Mouse (Mus musculus) cerebellum, postnatal 14 days (tissue): ENCODE measurements at regions not wholly inside any gene's neighbourhood (a gene's known extent, or its start where the extent isn't known, plus 50 kb on each side); places are given as distances from the start of the nearest gene placed in this dataset.

Experiments used
- DNase-seq, 2 experiments: peaks; one replicate each; pipeline ENCODE4 v3.0.0; 2021; ENCODE audit warnings: mixed read lengths in 2 of 2

DNA sequence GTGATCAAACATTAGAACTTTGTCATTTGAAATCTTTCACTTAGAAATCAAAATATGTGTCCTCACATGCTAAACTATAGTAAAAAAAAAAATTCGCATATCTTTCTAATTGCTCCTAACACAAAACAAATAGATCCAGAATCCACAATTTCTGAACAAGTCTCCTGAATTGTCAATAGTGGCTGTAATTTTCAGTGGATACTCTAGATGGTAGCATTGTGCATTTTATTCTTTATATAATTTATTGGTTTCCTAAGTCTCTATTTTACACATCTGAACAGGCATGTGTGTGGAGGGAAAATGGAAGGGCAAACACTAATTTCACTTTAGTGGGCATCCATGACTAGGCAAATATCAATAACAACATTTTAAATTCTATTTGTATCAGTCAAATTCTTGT is 63.7 kb upstream of the Tnmd start:
- DNase-seq: no peak

DNA sequence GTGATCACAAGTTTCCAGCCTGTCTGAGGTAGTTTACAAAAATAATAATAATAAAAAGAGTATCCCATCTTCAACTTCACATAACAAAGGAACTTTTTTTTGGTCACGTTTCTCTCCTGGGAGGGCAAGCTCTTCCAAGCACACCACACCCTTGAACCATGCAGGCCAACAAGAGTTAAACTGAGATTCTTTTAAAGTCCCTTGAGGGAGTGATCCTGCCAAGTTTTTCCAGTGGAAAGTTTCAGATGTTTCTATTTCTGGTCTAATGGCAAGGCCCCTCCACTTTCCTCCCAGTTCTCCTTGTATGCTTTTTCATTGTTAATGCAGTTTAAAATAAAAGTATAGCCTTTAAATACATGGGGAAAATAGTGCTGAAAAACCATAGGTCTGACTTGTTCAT is 65.2 kb upstream of the Pcdh19 start:
- DNase-seq: no peak

- peak in 1 of 2 experiments; percentile 0 for DNase-seq
Observed at GRCm38 (mm10) chrX:133752232-133752631, 63.4 kb upstream of the Pcdh19 start.

DNA sequence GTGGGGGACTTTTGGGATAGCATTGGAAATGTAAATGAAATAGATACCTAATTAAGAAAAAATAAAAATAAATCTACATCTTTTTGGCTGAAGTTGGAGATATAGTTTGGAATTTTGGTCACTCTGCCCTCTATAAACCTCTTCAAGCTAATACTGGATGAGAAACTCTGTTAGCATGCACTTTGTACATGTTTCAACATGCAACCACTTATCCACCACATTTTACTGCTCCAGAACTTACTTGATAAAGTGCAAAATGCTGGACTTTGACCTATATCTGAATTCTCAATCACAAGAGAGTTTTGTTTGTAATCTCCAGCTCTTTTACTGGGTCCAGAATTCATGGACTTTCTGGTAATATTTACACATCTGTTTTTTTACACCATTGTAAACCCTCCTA is 54.7 kb upstream of the Pcdh19 start:
- DNase-seq: no peak

DNA sequence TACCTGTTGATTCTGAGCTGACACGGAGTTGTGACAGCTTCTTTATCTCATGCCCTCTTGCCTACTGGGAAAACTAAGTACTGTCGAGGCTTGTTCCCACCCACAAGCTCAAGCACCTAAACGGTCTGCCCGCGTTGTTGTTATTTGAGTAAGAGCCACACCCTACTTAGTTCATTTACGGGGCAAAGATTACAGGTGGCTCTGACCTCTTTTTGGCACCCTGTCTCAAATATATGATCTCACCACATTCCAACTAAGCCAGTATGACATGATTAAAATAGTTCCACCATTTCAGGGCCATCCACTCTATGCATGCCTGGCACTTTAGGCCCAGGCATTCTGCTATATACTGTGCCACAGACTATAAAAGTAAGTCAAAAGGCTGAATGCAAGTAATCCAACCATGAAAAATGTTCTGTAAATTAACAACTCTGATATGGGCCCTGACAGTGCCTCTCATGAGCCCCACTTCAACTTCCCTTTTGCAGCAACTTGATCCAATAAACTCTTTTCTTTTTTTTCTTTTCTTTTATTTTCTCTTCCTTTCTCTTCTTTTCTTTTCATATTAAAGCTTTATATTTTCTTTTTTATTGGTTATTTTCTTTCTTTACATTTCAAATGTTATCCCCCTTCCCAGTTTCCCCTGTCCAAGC is 50.3 kb upstream of the Pcdh19 start:
- no peak for DNase-seq
